Comparison of ENCODE assay signal across 22 mouse cellular contexts in the genomic region with DNA sequence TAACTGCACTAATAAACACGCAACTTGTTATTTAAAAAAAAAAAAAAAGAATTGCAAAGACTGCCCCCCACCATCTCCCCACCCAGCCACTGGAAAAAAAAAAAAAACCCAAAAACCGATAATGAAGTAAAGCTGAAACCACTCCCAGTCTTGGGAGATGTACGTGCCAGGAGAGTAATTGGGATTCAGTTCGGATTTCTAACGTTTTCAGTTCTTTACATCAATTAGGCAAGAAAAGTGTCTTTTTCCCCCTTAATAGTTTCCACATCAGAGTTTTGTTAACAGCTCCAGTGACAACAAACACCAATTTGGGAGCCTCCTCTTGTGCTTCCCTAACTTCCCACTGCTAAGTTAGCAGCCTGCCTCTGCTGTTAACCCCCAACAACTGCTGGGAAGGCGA.
DNase-seq lines count a peak whose midpoint lies in the region; ATAC-seq lines count a peak whose summit lies in the region.
"Had no signal": no experiment of that assay in that cellular context is flagged by ENCODE, and none has a peak within 500 bp of the region (broad histone marks: within the 10 kb centered on the region; RNA-seq: fewer than 3 reads in every experiment).

No protein-coding gene starts in this region.

- peaks cover 8% of the 10 kb centered on the region; the same call in 1 of the 2 replicates for H3K4me1 ChIP-seq in embryonic facial prominence, embryonic 13.5 days
- no peaks in the 10 kb centered on the region for H3K4me1 ChIP-seq in embryonic facial prominence, embryonic 10.5 days
- H3K4me1 ChIP-seq in heart, embryonic 14.5 days (ENCODE audit: control insufficient read depth in 2 of 2, insufficient read depth in 2 of 2, low read length in 2 of 2) = no peaks in the 10 kb centered on the region; a peak in 1 of 4 replicates
- H3K4me1 ChIP-seq in heart, embryonic 10.5 days = no peaks in the 10 kb centered on the region
- peaks cover 5% of the 10 kb centered on the region; the same call in 1 of the 2 replicates for H3K4me1 ChIP-seq in forebrain, embryonic 16.5 days (replicated peaks; ENCODE audit: control insufficient read depth, insufficient read depth, low read length)
- H3K4me1 ChIP-seq in hindbrain, embryonic 12.5 days = no peaks in the 10 kb centered on the region
- H3K4me1 ChIP-seq: liver, embryonic 12.5 days; midbrain, embryonic 12.5 days had no signal

- no peak overlapping the region for H3K4me3 ChIP-seq in embryonic facial prominence, embryonic 13.5 days
- H3K4me3 ChIP-seq in embryonic facial prominence, embryonic 10.5 days = no peak overlapping the region
- H3K4me3 ChIP-seq in heart, embryonic 14.5 days (ENCODE audit: control insufficient read depth in 1 of 2, insufficient read depth in 1 of 2, low read depth in 1 of 2, low read length in 2 of 2) = no peak overlapping the region
- no peak overlapping the region for H3K4me3 ChIP-seq in heart, embryonic 10.5 days
- H3K4me3 ChIP-seq in forebrain, embryonic 16.5 days (replicated peaks; ENCODE audit: low read length) = no peak overlapping the region
- no peak overlapping the region for H3K4me3 ChIP-seq in hindbrain, embryonic 12.5 days
- H3K4me3 ChIP-seq: liver, embryonic 12.5 days; midbrain, embryonic 12.5 days had no signal

- 34% methylated on average over 6 of the region's 6 CpGs for WGBS in embryonic facial prominence, embryonic 13.5 days
- 47% methylated on average over 6 of the region's 6 CpGs for WGBS in embryonic facial prominence, embryonic 10.5 days
- WGBS in heart, embryonic 14.5 days = 53% methylated on average over 6 of the region's 6 CpGs
- WGBS in heart, embryonic 10.5 days = 57% methylated on average over 6 of the region's 6 CpGs
- WGBS in forebrain, embryonic 16.5 days = 21% methylated on average over 6 of the region's 6 CpGs
- WGBS in hindbrain, embryonic 12.5 days = 45% methylated on average over 6 of the region's 6 CpGs

- H3K27ac ChIP-seq in embryonic facial prominence, embryonic 13.5 days = no peak overlapping the region
- H3K27ac ChIP-seq in embryonic facial prominence, embryonic 10.5 days (replicated peaks) = no peak overlapping the region
- no peak overlapping the region for H3K27ac ChIP-seq in heart, embryonic 14.5 days (replicated peaks in 1 of 2; ENCODE audit: control insufficient read depth in 1 of 2, insufficient read depth in 1 of 2, low read depth in 2 of 2, low read length in 2 of 2)
- no peak overlapping the region for H3K27ac ChIP-seq in heart, embryonic 10.5 days
- H3K27ac ChIP-seq in forebrain, embryonic 16.5 days (ENCODE audit: low read length) = no peak overlapping the region
- no peak overlapping the region for H3K27ac ChIP-seq in hindbrain, embryonic 12.5 days
- H3K27ac ChIP-seq: hindbrain, embryonic 14.5 days; liver, embryonic 12.5 days; midbrain, embryonic 12.5 days had no signal

- H3K4me2 ChIP-seq in embryonic facial prominence, embryonic 13.5 days = peak overlapping the region; percentile 30; the same call in 1 of the 2 replicates
- peak overlapping the region; percentile 18; the same call in 1 of the 2 replicates for H3K4me2 ChIP-seq in heart, embryonic 14.5 days (ENCODE audit: low read length)
- H3K4me2 ChIP-seq in forebrain, embryonic 16.5 days (ENCODE audit: low read length) = no peak overlapping the region
- H3K4me2 ChIP-seq in hindbrain, embryonic 12.5 days (replicated peaks) = no peak overlapping the region
- H3K4me2 ChIP-seq: heart, embryonic 11.5 days; hindbrain, embryonic 14.5 days; liver, embryonic 12.5 days; midbrain, embryonic 12.5 days had no signal

- H3K36me3 ChIP-seq in embryonic facial prominence, embryonic 13.5 days = no peaks in the 10 kb centered on the region
- H3K36me3 ChIP-seq in embryonic facial prominence, embryonic 10.5 days (replicated peaks) = no peaks in the 10 kb centered on the region
- no peaks in the 10 kb centered on the region for H3K36me3 ChIP-seq in heart, embryonic 14.5 days (ENCODE audit: control insufficient read depth, insufficient read depth, low read length)
- no peaks in the 10 kb centered on the region for H3K36me3 ChIP-seq in heart, embryonic 10.5 days
- no peaks in the 10 kb centered on the region for H3K36me3 ChIP-seq in forebrain, embryonic 16.5 days (ENCODE audit: control insufficient read depth, insufficient read depth)
- no peaks in the 10 kb centered on the region for H3K36me3 ChIP-seq in hindbrain, embryonic 12.5 days
- H3K36me3 ChIP-seq: liver, embryonic 12.5 days; midbrain, embryonic 12.5 days had no signal

- no peak for DNase-seq in embryonic facial prominence, embryonic 10.5 days (ENCODE audit: low spot score)
- no peak for DNase-seq in heart, embryonic 10.5 days (ENCODE audit: low spot score)
- peak; percentile 4 for DNase-seq in brain, adult 2 months (ENCODE audit: low read depth, low spot score)
- DNase-seq in urinary bladder, postnatal 10 days (ENCODE audit: low spot score) = no peak
- DNase-seq: adrenal gland, adult 8-10 months; cerebellum, adult 8-10 months; embryo, embryonic 11 days; heart, postnatal 14 days; kidney, adult 9 months; kidney, postnatal 36 days; lung, adult 18-20 months; lung, postnatal 14 days had no signal

- no peaks in the 10 kb centered on the region for H3K9me3 ChIP-seq in embryonic facial prominence, embryonic 13.5 days
- no peaks in the 10 kb centered on the region for H3K9me3 ChIP-seq in embryonic facial prominence, embryonic 10.5 days
- H3K9me3 ChIP-seq in heart, embryonic 14.5 days (ENCODE audit: control insufficient read depth, low read length) = no peaks in the 10 kb centered on the region
- H3K9me3 ChIP-seq in heart, embryonic 10.5 days = no peaks in the 10 kb centered on the region
- no peaks in the 10 kb centered on the region for H3K9me3 ChIP-seq in forebrain, embryonic 16.5 days (ENCODE audit: control insufficient read depth, low read length)
- no peaks in the 10 kb centered on the region for H3K9me3 ChIP-seq in hindbrain, embryonic 12.5 days (replicated peaks)
- H3K9me3 ChIP-seq: liver, embryonic 12.5 days; midbrain, embryonic 12.5 days had no signal

- no peaks in the 10 kb centered on the region for H3K27me3 ChIP-seq in embryonic facial prominence, embryonic 13.5 days
- H3K27me3 ChIP-seq in embryonic facial prominence, embryonic 10.5 days (replicated peaks; ENCODE audit: low read depth, poor library complexity, severe bottlenecking) = peaks cover 56% of the 10 kb centered on the region
- H3K27me3 ChIP-seq in heart, embryonic 14.5 days (ENCODE audit: control insufficient read depth, insufficient read depth, low read length) = no peaks in the 10 kb centered on the region
- H3K27me3 ChIP-seq in heart, embryonic 10.5 days (ENCODE audit: insufficient read depth, poor library complexity, severe bottlenecking) = no peaks in the 10 kb centered on the region
- H3K27me3 ChIP-seq in forebrain, embryonic 16.5 days (replicated peaks; ENCODE audit: control insufficient read depth, insufficient read depth, low read length) = no peaks in the 10 kb centered on the region; the same call in 1 of the 2 replicates
- H3K27me3 ChIP-seq in hindbrain, embryonic 12.5 days = peaks cover 64% of the 10 kb centered on the region
- H3K27me3 ChIP-seq: liver, embryonic 12.5 days had no signal

- H3K9ac ChIP-seq in embryonic facial prominence, embryonic 13.5 days = no peak overlapping the region
- no peak overlapping the region for H3K9ac ChIP-seq in heart, embryonic 14.5 days (ENCODE audit: low read length)
- H3K9ac ChIP-seq in forebrain, embryonic 16.5 days (replicated peaks; ENCODE audit: low read depth, low read length) = no peak overlapping the region
- H3K9ac ChIP-seq in hindbrain, embryonic 12.5 days = no peak overlapping the region
- H3K9ac ChIP-seq: hindbrain, embryonic 14.5 days; liver, embryonic 12.5 days; midbrain, embryonic 12.5 days had no signal

- no peak for ATAC-seq in embryonic facial prominence, embryonic 13.5 days (ENCODE audit: insufficient number of reproducible peaks, insufficient read depth, low FRiP score, low TSS enrichment, low read depth)
- no peak for ATAC-seq in heart, embryonic 14.5 days (ENCODE audit: insufficient number of reproducible peaks, insufficient read depth, low FRiP score, low read depth)
- ATAC-seq in forebrain, embryonic 16.5 days = peak; percentile 41
- ATAC-seq in hindbrain, embryonic 12.5 days (ENCODE audit: low FRiP score) = no peak
- ATAC-seq: activated CD4-positive, CD25-positive, alpha-beta regulatory T cell, adult 4 months; inflammation-experienced regulatory T-cells, adult 6 months; liver, embryonic 12.5 days had no signal

Comparison
In these comparisons a context has a peak if more than half of its experiments do, and no peak if none do; other contexts are left out.
1. H3K4me2 ChIP-seq: peak in embryonic facial prominence, embryonic 13.5 days (single experiment) and heart, embryonic 14.5 days (single experiment); none in forebrain, embryonic 16.5 days (single experiment) and hindbrain, embryonic 12.5 days (single experiment).